Mouse (Mus musculus): ENCODE data around the gene Pold4. TPM values are rescaled to one million over a fixed set of nuclear protein-coding genes. Genes with fewer than 3 reads are reported as not detected.
"Not testable (repeated sequence)": the region's sequence is repeated elsewhere in the genome, so short reads cannot be mapped to it uniquely, and the experiment has no call there.

Gene Pold4
- total RNA-seq, 2 experiments from 2014 or later: 55.0 to 60.4 TPM

GRCm38 (mm10) chr19:4227894-4228678 is 3.6 kb upstream of the Pold4 start:
- peak; percentile 54 for ATAC-seq (replicated peaks; ENCODE audit: poor library complexity)

GRCm38 (mm10) chr19:4228891-4229290 is 2.8 kb upstream of the Pold4 start:
- no peak for ATAC-seq (replicated peaks; ENCODE audit: poor library complexity)

- ATAC-seq (replicated peaks; ENCODE audit: poor library complexity): no peak
Observed at GRCm38 (mm10) chr19:4229451-4230076, 2.1 kb upstream of the Pold4 start.

- ATAC-seq (replicated peaks; ENCODE audit: poor library complexity): no peak
Observed at GRCm38 (mm10) chr19:4230415-4230814, 1.3 kb upstream of the Pold4 start.

- peak; percentile 21 for ATAC-seq (replicated peaks; ENCODE audit: poor library complexity)
Observed at GRCm38 (mm10) chr19:4232186-4232572, 480 bp downstream of the Pold4 start.

- no peak for ATAC-seq (replicated peaks; ENCODE audit: poor library complexity)
Observed at GRCm38 (mm10) chr19:4232651-4233050, 952 bp downstream of the Pold4 start.

GRCm38 (mm10) chr19:4234548-4234947 is 2.8 kb downstream of the Pold4 start:
- no peak for ATAC-seq (replicated peaks; ENCODE audit: poor library complexity)

GRCm38 (mm10) chr19:4240247-4240668 is 8.6 kb downstream of the Pold4 start:
- no peak for ATAC-seq (replicated peaks; ENCODE audit: poor library complexity)

- 0 out of 2 replicates have a peak, but pooled peaks have one; percentile 31 for ATAC-seq (replicated peaks; ENCODE audit: poor library complexity)
Observed at GRCm38 (mm10) chr19:4242416-4242815, 10.7 kb downstream of the Pold4 start.

GRCm38 (mm10) chr19:4244775-4245174 is 13.1 kb downstream of the Pold4 start:
- ATAC-seq (replicated peaks; ENCODE audit: poor library complexity): no peak

- peak; percentile 44; the same call in 1 of the 2 replicates for ATAC-seq (replicated peaks; ENCODE audit: poor library complexity)
Observed at GRCm38 (mm10) chr19:4247010-4247409, 15.3 kb downstream of the Pold4 start.

- ATAC-seq (replicated peaks; ENCODE audit: poor library complexity): not testable (repeated sequence)
Observed at GRCm38 (mm10) chr19:4248683-4249082, 17.0 kb downstream of the Pold4 start.

- no peak for ATAC-seq (replicated peaks; ENCODE audit: poor library complexity)
Observed at GRCm38 (mm10) chr19:4254230-4254629, 22.5 kb downstream of the Pold4 start.

- no peak for ATAC-seq (replicated peaks; ENCODE audit: poor library complexity)
Observed at GRCm38 (mm10) chr19:4255583-4256162, 24.0 kb downstream of the Pold4 start.

GRCm38 (mm10) chr19:4257216-4257896 is 25.7 kb downstream of the Pold4 start:
- ATAC-seq (replicated peaks; ENCODE audit: poor library complexity): peak; percentile 97

GRCm38 (mm10) chr19:4257897-4258252 is 26.2 kb downstream of the Pold4 start:
- no peak for ATAC-seq (replicated peaks; ENCODE audit: poor library complexity)

- ATAC-seq (replicated peaks; ENCODE audit: poor library complexity): peak; percentile 37; the same call in 1 of the 2 replicates
Observed at GRCm38 (mm10) chr19:4261038-4261698, 29.5 kb downstream of the Pold4 start.

GRCm38 (mm10) chr19:4262756-4263155 is 31.1 kb downstream of the Pold4 start:
- no peak for ATAC-seq (replicated peaks; ENCODE audit: poor library complexity)

- ATAC-seq (replicated peaks; ENCODE audit: poor library complexity): no peak; the same call in 1 of the 2 replicates
Observed at GRCm38 (mm10) chr19:4263702-4264101, 32.0 kb downstream of the Pold4 start.

GRCm38 (mm10) chr19:4264171-4264780 is 32.6 kb downstream of the Pold4 start:
- ATAC-seq (replicated peaks; ENCODE audit: poor library complexity): no peak
